Mouse (Mus musculus): ENCODE results near the gene Mrpl17.
A peak's percentile ranks its signal among the peaks of the same experiment; 100 is the strongest.

The Mrpl17 gene

GRCm38 (mm10) chr7:105786506-105787284 is 24.2 kb downstream of the Mrpl17 start:
- no peak for DNase-seq (ENCODE audit: low read depth)

- DNase-seq (ENCODE audit: low read depth), result no peak
These were observed 26.3 kb downstream of the Mrpl17 start for GRCm38 (mm10) chr7:105784556-105784955.

- peak; percentile 47 for DNase-seq (ENCODE audit: low read depth)
These were observed 27.0 kb downstream of the Mrpl17 start for GRCm38 (mm10) chr7:105783861-105784260.

GRCm38 (mm10) chr7:105778553-105779265 is 32.2 kb downstream of the Mrpl17 start:
- peak; percentile 83 for DNase-seq (ENCODE audit: low read depth)

- DNase-seq (ENCODE audit: low read depth), result peak; percentile 91
These were observed 32.9 kb downstream of the Mrpl17 start for GRCm38 (mm10) chr7:105777797-105778552.

GRCm38 (mm10) chr7:105777316-105777715 is 33.6 kb downstream of the Mrpl17 start:
- no peak for DNase-seq (ENCODE audit: low read depth)

- DNase-seq (ENCODE audit: low read depth), result no peak
These were observed 34.9 kb downstream of the Mrpl17 start for GRCm38 (mm10) chr7:105776026-105776425.

- DNase-seq (ENCODE audit: low read depth), result no peak
These were observed 36.2 kb downstream of the Mrpl17 start for GRCm38 (mm10) chr7:105774661-105775060.

GRCm38 (mm10) chr7:105773041-105773440 is 37.9 kb downstream of the Mrpl17 start:
- DNase-seq (ENCODE audit: low read depth), result no peak

GRCm38 (mm10) chr7:105772331-105772730 is 38.6 kb downstream of the Mrpl17 start:
- no peak for DNase-seq (ENCODE audit: low read depth)

- DNase-seq (ENCODE audit: low read depth), result peak; percentile 33
These were observed 40.9 kb downstream of the Mrpl17 start for GRCm38 (mm10) chr7:105769959-105770358.

- no peak for DNase-seq (ENCODE audit: low read depth)
These were observed 43.2 kb downstream of the Mrpl17 start for GRCm38 (mm10) chr7:105767729-105768165.

- no peak for DNase-seq (ENCODE audit: low read depth)
These were observed 46.6 kb downstream of the Mrpl17 start for GRCm38 (mm10) chr7:105764331-105764730.

- DNase-seq (ENCODE audit: low read depth), result no peak
These were observed 48.2 kb downstream of the Mrpl17 start for GRCm38 (mm10) chr7:105762517-105763270.

GRCm38 (mm10) chr7:105761813-105762484 is 49.0 kb downstream of the Mrpl17 start:
- no peak for DNase-seq (ENCODE audit: low read depth)

- no peak for DNase-seq (ENCODE audit: low read depth)
These were observed 57.6 kb downstream of the Mrpl17 start for GRCm38 (mm10) chr7:105753281-105753680.

All from NIH3T3 (cell line).